Comparison of ENCODE assay signal across 41 mouse cellular contexts in the genomic region with DNA sequence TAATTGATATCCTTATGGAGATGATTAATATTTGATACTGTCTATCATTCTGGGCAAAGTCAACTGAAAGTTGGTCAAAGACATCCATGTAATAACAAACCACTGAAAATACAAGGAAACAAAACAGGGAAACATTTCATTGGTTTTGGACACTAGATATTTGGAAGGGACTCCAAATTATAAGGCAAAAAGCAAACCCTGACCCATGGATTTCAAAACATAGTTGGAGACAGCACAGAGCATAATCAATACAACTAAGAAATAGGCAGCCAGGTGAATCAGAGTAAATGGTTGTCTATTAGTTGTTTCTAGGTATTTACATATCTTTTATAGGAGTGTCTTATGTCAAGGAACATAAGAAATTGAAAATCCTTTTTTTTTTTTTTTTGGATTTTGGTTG. TPM values are rescaled to one million over a fixed set of nuclear protein-coding genes. Genes with fewer than 3 reads are reported as not detected.
"Had no signal": no experiment of that assay in that cellular context is flagged by ENCODE, and none has a peak within 500 bp of the region (broad histone marks: within the 10 kb centered on the region; RNA-seq: fewer than 3 reads in every experiment).

No protein-coding gene starts in this region.

- H3K36me3 ChIP-seq: heart, embryonic 10.5 days; heart, embryonic 12.5 days; heart, embryonic 13.5 days; heart, embryonic 15.5 days; hindbrain, embryonic 10.5 days; hindbrain, embryonic 12.5 days; hindbrain, embryonic 13.5 days; hindbrain, embryonic 15.5 days; intestine, embryonic 15.5 days; kidney, embryonic 15.5 days had no signal

- H3K27me3 ChIP-seq: heart, embryonic 12.5 days; heart, embryonic 13.5 days; heart, embryonic 15.5 days; hindbrain, embryonic 12.5 days; hindbrain, embryonic 13.5 days; hindbrain, embryonic 15.5 days; intestine, embryonic 15.5 days; kidney, embryonic 15.5 days had no signal

- H3K9ac ChIP-seq: heart, embryonic 12.5 days; heart, embryonic 13.5 days; heart, embryonic 15.5 days; hindbrain, embryonic 12.5 days; hindbrain, embryonic 13.5 days; hindbrain, embryonic 14.5 days; hindbrain, embryonic 15.5 days; intestine, embryonic 15.5 days; kidney, embryonic 15.5 days had no signal

- ATAC-seq: hindbrain, embryonic 16.5 days; hindbrain, postnatal 0 days; inflammation-experienced regulatory T-cells, adult 6 months; intestine, embryonic 15.5 days; intestine, embryonic 16.5 days; intestine, postnatal 0 days had no signal

- H3K4me2 ChIP-seq: heart, embryonic 11.5 days; heart, embryonic 12.5 days; heart, embryonic 13.5 days; heart, embryonic 15.5 days; hindbrain, embryonic 12.5 days; hindbrain, embryonic 13.5 days; hindbrain, embryonic 14.5 days; hindbrain, embryonic 15.5 days; intestine, embryonic 15.5 days; kidney, embryonic 15.5 days had no signal

- DNase-seq: heart, postnatal 10 days; heart, postnatal 14 days; heart, postnatal 36 days; heart, postnatal 4 days; kidney, adult 11 months; kidney, adult 18-20 months; kidney, adult 2 months; kidney, adult 8-10 months; kidney, adult 9 months; kidney, postnatal 10 days; kidney, postnatal 14 days; kidney, postnatal 25 days; kidney, postnatal 36 days; kidney, postnatal 4 days; layer of hippocampus, adult 9-11 months; layer of hippocampus, postnatal 36 days had no signal

- H3K4me1 ChIP-seq: heart, embryonic 10.5 days; heart, embryonic 12.5 days; heart, embryonic 13.5 days; heart, embryonic 15.5 days; hindbrain, embryonic 10.5 days; hindbrain, embryonic 12.5 days; hindbrain, embryonic 13.5 days; hindbrain, embryonic 15.5 days; intestine, embryonic 15.5 days; kidney, embryonic 15.5 days had no signal

- H3K27ac ChIP-seq: heart, embryonic 10.5 days; heart, embryonic 13.5 days; heart, embryonic 15.5 days; hindbrain, embryonic 10.5 days; hindbrain, embryonic 12.5 days; hindbrain, embryonic 13.5 days; hindbrain, embryonic 14.5 days; hindbrain, embryonic 15.5 days; hindbrain, postnatal 0 days; intestine, embryonic 15.5 days; kidney, embryonic 15.5 days; kidney, postnatal 0 days; layer of hippocampus, adult 2 months had no signal

- H3K9me3 ChIP-seq: heart, embryonic 10.5 days; heart, embryonic 12.5 days; heart, embryonic 13.5 days; heart, embryonic 15.5 days; hindbrain, embryonic 10.5 days; hindbrain, embryonic 12.5 days; hindbrain, embryonic 13.5 days; hindbrain, embryonic 15.5 days; intestine, embryonic 15.5 days; kidney, embryonic 15.5 days had no signal

- H3K4me3 ChIP-seq: heart, embryonic 10.5 days; heart, embryonic 12.5 days; heart, embryonic 13.5 days; heart, embryonic 15.5 days; hindbrain, embryonic 10.5 days; hindbrain, embryonic 12.5 days; hindbrain, embryonic 13.5 days; hindbrain, embryonic 15.5 days; intestine, embryonic 15.5 days; kidney, embryonic 15.5 days; layer of hippocampus, adult 2 months had no signal

RNA-seq across cellular contexts. Expression of gene Cfhr2, which starts 5.2 kb away (rescaled TPM):
- total RNA-seq: hematopoietic stem cell, adult 5-6 weeks; layer of hippocampus, postnatal 10 days had no signal
- polyA plus RNA-seq: heart, embryonic 10.5 days; heart, embryonic 11.5 days; heart, embryonic 12.5 days; heart, embryonic 13.5 days; heart, embryonic 15.5 days; heart, postnatal 0 days; hindbrain, embryonic 10.5 days; hindbrain, embryonic 11.5 days; hindbrain, embryonic 12.5 days; hindbrain, embryonic 13.5 days; hindbrain, embryonic 14.5 days; hindbrain, embryonic 15.5 days; hindbrain, postnatal 0 days; inflammation-experienced regulatory T-cells, adult 6 months; intestine, embryonic 14.5 days; intestine, embryonic 15.5 days; large intestine, adult 2 months had no signal
